Comparison of ENCODE assay signal across 9 mouse cellular contexts in genomic region chr7:62231120-62231574, GRCm38 (mm10).
DNase-seq lines count a peak whose midpoint lies in the region; ATAC-seq lines count a peak whose summit lies in the region.
"Had no signal": no experiment of that assay in that cellular context is flagged by ENCODE, and none has a peak within 500 bp of the region (broad histone marks: within the 10 kb centered on the region; RNA-seq: fewer than 3 reads in every experiment).

No protein-coding gene starts in this region.

- H3K27ac ChIP-seq in hindbrain, embryonic 11.5 days (ENCODE audit: low read depth, low read length) = peak overlapping the region; percentile 51; the same call in 1 of the 2 replicates
- H3K27ac ChIP-seq in midbrain, embryonic 11.5 days (ENCODE audit: low read depth, low read length) = peak overlapping the region; percentile 14; the same call in 1 of the 2 replicates

- no peaks in the 10 kb centered on the region for H3K4me1 ChIP-seq in hindbrain, embryonic 11.5 days (replicated peaks; ENCODE audit: control insufficient read depth, insufficient read depth, low read length)
- 0 out of 2 replicates have a peak, but pooled peaks cover 3% of the 10 kb centered on the region for H3K4me1 ChIP-seq in midbrain, embryonic 11.5 days (ENCODE audit: control insufficient read depth, insufficient read depth, low read length)

- peak overlapping the region; percentile 11; the same call in 1 of the 2 replicates for H3K9ac ChIP-seq in hindbrain, embryonic 11.5 days (ENCODE audit: low read depth, low read length)
- H3K9ac ChIP-seq in midbrain, embryonic 11.5 days (ENCODE audit: low read length) = peak overlapping the region; percentile 38

- no peaks in the 10 kb centered on the region for H3K36me3 ChIP-seq in hindbrain, embryonic 11.5 days (ENCODE audit: control insufficient read depth, insufficient read depth, low read length)
- no peaks in the 10 kb centered on the region for H3K36me3 ChIP-seq in midbrain, embryonic 11.5 days (ENCODE audit: control insufficient read depth, insufficient read depth, low read length)
- H3K36me3 ChIP-seq: G1E had no signal

- peak; percentile 43 to 59 for DNase-seq in frontal cortex, postnatal 14 days (ENCODE audit: low spot score in 2 of 2)
- DNase-seq in ovary, postnatal 36 days (ENCODE audit: low spot score) = peak; percentile 4
- no peak for DNase-seq in ovary, adult 18-20 months (ENCODE audit: low spot score)
- DNase-seq in hindbrain, embryonic 11.5 days (ENCODE audit: low spot score) = peak; percentile 78
- peak; percentile 93 for DNase-seq in midbrain, embryonic 11.5 days (ENCODE audit: low spot score, missing footprints)
- DNase-seq in thymus, postnatal 10 days (ENCODE audit: low spot score in 2 of 2) = no peak
- DNase-seq in B cell, adult 2 months = no peak

- WGBS in hindbrain, embryonic 11.5 days = 20% methylated on average over 13 of the region's 13 CpGs
- 14% methylated on average over 13 of the region's 13 CpGs for WGBS in midbrain, embryonic 11.5 days

- no peak overlapping the region for H3K4me3 ChIP-seq in hindbrain, embryonic 11.5 days (ENCODE audit: low read depth, low read length)
- H3K4me3 ChIP-seq in midbrain, embryonic 11.5 days (ENCODE audit: low read depth, low read length) = no peak overlapping the region

- H3K9me3 ChIP-seq in hindbrain, embryonic 11.5 days (ENCODE audit: control insufficient read depth, low read length) = no peaks in the 10 kb centered on the region
- no peaks in the 10 kb centered on the region; the same call in 1 of the 2 replicates for H3K9me3 ChIP-seq in midbrain, embryonic 11.5 days (ENCODE audit: control insufficient read depth, low read length)
- H3K9me3 ChIP-seq: G1E had no signal

- no peak for ATAC-seq in frontal cortex, adult (ENCODE audit: low TSS enrichment)
- peak; percentile 89 for ATAC-seq in hindbrain, embryonic 11.5 days (ENCODE audit: low FRiP score)
- peak; percentile 93 for ATAC-seq in midbrain, embryonic 11.5 days (ENCODE audit: low FRiP score)

- no peaks in the 10 kb centered on the region for H3K27me3 ChIP-seq in hindbrain, embryonic 11.5 days (ENCODE audit: control insufficient read depth, insufficient read depth, low read length)
- H3K27me3 ChIP-seq in midbrain, embryonic 11.5 days (ENCODE audit: control insufficient read depth, insufficient read depth, low read length) = no peaks in the 10 kb centered on the region

- H3K4me2 ChIP-seq in hindbrain, embryonic 11.5 days (replicated peaks; ENCODE audit: low read depth, low read length) = peak overlapping the region; percentile 32
- peak overlapping the region; percentile 30; the same call in 1 of the 2 replicates for H3K4me2 ChIP-seq in midbrain, embryonic 11.5 days

Comparison
In these comparisons a context has a peak if more than half of its experiments do, and no peak if none do; other contexts are left out.
1. DNase-seq: peak in frontal cortex, postnatal 14 days (2 of 2), ovary, postnatal 36 days (single experiment), hindbrain, embryonic 11.5 days (single experiment) and midbrain, embryonic 11.5 days (single experiment); none in ovary, adult 18-20 months (single experiment), thymus, postnatal 10 days (0 of 2) and B cell, adult 2 months (0 of 2).